Mouse (Mus musculus) limb, embryonic 15.5 days (tissue): Measurements from ENCODE around the gene Plxnd1. TPM values are rescaled to one million over a fixed set of nuclear protein-coding genes. Genes with fewer than 3 reads are reported as not detected.
A peak's percentile ranks its signal among the peaks of the same experiment; 100 is the strongest.

ENCODE experiments used
- ATAC-seq: fragments of 200-750 bp; cut with Nextera tagmentation; 2 replicates; pipeline ENCODE4 v1.8.0; 2017; ENCODE audit warnings: low read depth, moderate TSS enrichment; ENCODE audit not compliant: insufficient number of reproducible peaks, low FRiP score, low TSS enrichment
- H3K27ac ChIP-seq: fragments of 300-500 bp; sonication (generic); 2 replicates; pipeline ENCODE4 v1.5.1; 2015; ENCODE audit warnings: moderate library complexity, mild to moderate bottlenecking, inconsistent platforms
- H3K27me3 ChIP-seq: fragments of 300-500 bp; sonication (generic); 2 replicates; pipeline ENCODE4 v1.6.1; 2015; ENCODE audit warnings: inconsistent platforms
- H3K36me3 ChIP-seq: fragments of 300-500 bp; sonication (generic); 2 replicates; pipeline ENCODE4 v1.6.1; 2015; ENCODE audit warnings: inconsistent platforms
- H3K4me1 ChIP-seq: fragments of 300-500 bp; sonication (generic); 2 replicates; pipeline ENCODE4 v1.6.1; 2015; ENCODE audit warnings: inconsistent platforms
- H3K4me2 ChIP-seq: fragments of 300-500 bp; sonication (generic); 2 replicates; pipeline ENCODE4 v1.6.1; 2015; ENCODE audit warnings: mild to moderate bottlenecking, inconsistent platforms
- H3K4me3 ChIP-seq: fragments of 300-500 bp; sonication (generic); 2 replicates; pipeline ENCODE4 v1.5.1; 2015; ENCODE audit warnings: mild to moderate bottlenecking, inconsistent platforms
- H3K9ac ChIP-seq: fragments of 300-500 bp; sonication (generic); 2 replicates; pipeline ENCODE4 v1.6.1; 2015; ENCODE audit warnings: inconsistent platforms
- H3K9me3 ChIP-seq: fragments of 300-500 bp; sonication (generic); 2 replicates; pipeline ENCODE4 v1.6.1; 2016; ENCODE audit warnings: inconsistent platforms
- WGBS: fragments of 180-500 bp; shearing (Covaris S2); methylation state at CpG from one replicate; pipeline ENCODE4 v1.1.7; 2015; 5-methylcytosine and 5-hydroxymethylcytosine counted together
- polyA plus RNA-seq: library from polyadenylated mRNA; unstranded; fragments of >200 nt; fragmentation: Nextera tagmentation; extraction: Ambion mirVana; gene quantifications from 2 replicates; pipeline ENCODE4 v1.2.1, GENCODE M21; 2015

The Plxnd1 gene
- polyA plus RNA-seq, 1 experiment from 2014 or later: 32.2 TPM

- Histone ChIP-seq H3K27ac (peak overlapping the region; percentile 6; the same call in 1 of the 2 replicates), H3K4me1 (peaks cover 3% of the 10 kb centered on the region; the same call in 1 of the 2 replicates), H3K4me2 (no peak overlapping the region), H3K4me3 (no peak overlapping the region), H3K36me3 (peaks cover 25% of the 10 kb centered on the region), H3K9me3 (no peaks in the 10 kb centered on the region), H3K27me3 (no peaks in the 10 kb centered on the region), H3K9ac (no peak overlapping the region)
- no peak for ATAC-seq
- 81% methylated on average over 3 of the region's 3 CpGs for WGBS
These were observed 85.8 kb downstream of the Plxnd1 start for GRCm38 (mm10) chr6:115909052-115909451.

- Histone ChIP-seq H3K9ac (no peak overlapping the region), H3K4me3 (no peak overlapping the region), H3K4me1 (peaks cover 5% of the 10 kb centered on the region; the same call in 1 of the 2 replicates), H3K27me3 (no peaks in the 10 kb centered on the region), H3K27ac (no peak overlapping the region; the same call in 1 of the 2 replicates), H3K36me3 (peaks cover 31% of the 10 kb centered on the region), H3K4me2 (no peak overlapping the region), H3K9me3 (no peaks in the 10 kb centered on the region)
- ATAC-seq: no peak
- WGBS: 70% methylated on average over 6 of the region's 6 CpGs
These were observed 86.3 kb downstream of the Plxnd1 start for GRCm38 (mm10) chr6:115908421-115908982.

- no peak overlapping the region for H3K27ac ChIP-seq
- no peak overlapping the region for H3K4me3 ChIP-seq
- H3K9ac ChIP-seq: no peak overlapping the region
- no peak for ATAC-seq
- H3K9me3 ChIP-seq: no peaks in the 10 kb centered on the region
- WGBS: 81% methylated on average over 2 of the region's 2 CpGs
- H3K4me2 ChIP-seq: no peak overlapping the region
- no peaks in the 10 kb centered on the region for H3K27me3 ChIP-seq
- peaks cover 7% of the 10 kb centered on the region; the same call in 1 of the 2 replicates for H3K4me1 ChIP-seq
- peaks cover 34% of the 10 kb centered on the region for H3K36me3 ChIP-seq
These were observed 87.9 kb downstream of the Plxnd1 start for GRCm38 (mm10) chr6:115906871-115907270.

GRCm38 (mm10) chr6:115906455-115906854 is 88.3 kb downstream of the Plxnd1 start:
- no peak for ATAC-seq
- no peak overlapping the region for H3K4me3 ChIP-seq
- WGBS: 82% methylated on average over 1 of the region's 1 CpGs
- no peak overlapping the region for H3K4me2 ChIP-seq
- peaks cover 7% of the 10 kb centered on the region; the same call in 1 of the 2 replicates for H3K4me1 ChIP-seq
- no peak overlapping the region for H3K27ac ChIP-seq
- no peaks in the 10 kb centered on the region for H3K27me3 ChIP-seq
- peaks cover 34% of the 10 kb centered on the region for H3K36me3 ChIP-seq
- H3K9ac ChIP-seq: no peak overlapping the region
- H3K9me3 ChIP-seq: no peaks in the 10 kb centered on the region

- WGBS: 89% methylated on average over 6 of the region's 6 CpGs
These were observed 89.2 kb downstream of the Plxnd1 start for GRCm38 (mm10) chr6:115905568-115905967.

More at GRCm38 (mm10) chr6:115905568-115905967, 89.2 kb downstream of the Plxnd1 start:
- Histone ChIP-seq H3K4me1 (peaks cover 7% of the 10 kb centered on the region; the same call in 1 of the 2 replicates), H3K9me3 (no peaks in the 10 kb centered on the region), H3K9ac (no peak overlapping the region), H3K36me3 (peaks cover 34% of the 10 kb centered on the region), H3K27me3 (no peaks in the 10 kb centered on the region), H3K4me3 (no peak overlapping the region), H3K4me2 (no peak overlapping the region), H3K27ac (no peak overlapping the region)
- ATAC-seq: no peak

Other genes starting within 250 kb of the Plxnd1 start
- 42.0 and 45.4 TPM in 2 replicates for gene Tmem40, start 232.6 kb downstream of the Plxnd1 start, polyA plus RNA-seq
- gene Cand2, start 220.5 kb downstream of the Plxnd1 start, polyA plus RNA-seq: 33.8 and 36.2 TPM in 2 replicates
- 1,698 and 2,211 TPM in 2 replicates for gene Rpl32, start 186.3 kb downstream of the Plxnd1 start, polyA plus RNA-seq
- 0.21 and 0.32 TPM in 2 replicates for gene Efcab12, start 156.6 kb downstream of the Plxnd1 start, polyA plus RNA-seq
- 16.7 and 18.6 TPM in 2 replicates for gene Mbd4, start 141.6 kb downstream of the Plxnd1 start, polyA plus RNA-seq
- gene Ift122, start 141.5 kb downstream of the Plxnd1 start, polyA plus RNA-seq: 19.6 and 23.4 TPM in 2 replicates
- gene Rho, start 63.3 kb downstream of the Plxnd1 start, polyA plus RNA-seq: 0.12 and 0.16 TPM in 2 replicates
- not detected in 2 replicates for gene H1foo, start 50.1 kb downstream of the Plxnd1 start, polyA plus RNA-seq
- 10.8 and 12.0 TPM in 2 replicates for gene Tmcc1, start 198.5 kb upstream of the Plxnd1 start, polyA plus RNA-seq
- 46.1 and 46.6 TPM in 2 replicates for gene Washc2, start 213.0 kb upstream of the Plxnd1 start, polyA plus RNA-seq